Mouse (Mus musculus): ENCODE results near the gene Ogg1.

The Ogg1 gene

GRCm38 (mm10) chr6:113326533-113327315 lies at the start of gene Ogg1:
Gene Ogg1 (plus strand): TSS chr6:113326972.
- peak; percentile 100 for DNase-seq (ENCODE audit: low read depth, low spot score)

DNA sequence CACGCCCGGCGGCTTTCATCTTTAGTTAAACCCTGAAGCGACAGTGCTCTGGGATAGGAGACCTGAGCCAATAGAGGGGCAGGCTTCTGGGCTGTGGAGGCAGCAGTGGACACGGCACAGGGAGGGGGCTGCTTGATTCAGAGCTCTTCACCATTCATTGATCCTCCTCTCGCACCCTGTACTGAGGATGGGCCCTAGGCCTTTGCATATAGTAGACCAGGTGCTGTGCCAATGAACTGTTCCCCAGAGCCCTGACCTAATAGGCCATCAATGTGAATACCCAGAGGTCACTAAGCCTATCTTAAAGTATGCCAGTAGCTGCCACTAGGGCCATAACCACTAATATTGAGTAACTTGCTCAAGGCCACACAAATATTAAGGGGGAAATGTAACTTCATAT lies 45.1 kb upstream of the Ogg1 start:
- peak; percentile 7 for DNase-seq (ENCODE audit: low read depth, low spot score)

- DNase-seq (ENCODE audit: low read depth, low spot score), result peak; percentile 50
These were observed 44.5 kb upstream of the Ogg1 start, which contains the start of gene Cpne9 for GRCm38 (mm10) chr6:113282101-113282802. Gene Cpne9 (plus strand): TSS chr6:113282307.

DNA sequence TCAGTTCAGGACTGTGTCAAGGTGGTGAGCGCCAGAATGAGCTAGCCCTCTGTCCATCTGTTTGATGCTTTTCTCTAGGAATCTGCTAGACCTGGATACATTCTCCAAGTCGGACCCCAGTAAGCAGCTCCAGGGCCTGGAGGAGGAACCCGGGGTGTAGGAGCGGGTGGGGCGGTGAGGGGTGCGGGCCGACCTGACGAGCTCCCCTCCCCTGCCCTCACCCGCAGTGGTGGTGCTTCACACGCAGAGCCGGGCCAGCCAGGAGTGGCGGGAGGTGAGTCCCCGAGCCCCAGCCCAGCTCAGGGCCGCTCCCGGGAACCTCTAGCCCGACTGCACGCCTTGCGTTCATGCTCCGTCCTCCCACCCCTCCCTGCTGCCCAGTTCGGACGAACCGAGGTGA lies 43.8 kb upstream of the Ogg1 start:
- no peak for DNase-seq (ENCODE audit: low read depth, low spot score)

DNA sequence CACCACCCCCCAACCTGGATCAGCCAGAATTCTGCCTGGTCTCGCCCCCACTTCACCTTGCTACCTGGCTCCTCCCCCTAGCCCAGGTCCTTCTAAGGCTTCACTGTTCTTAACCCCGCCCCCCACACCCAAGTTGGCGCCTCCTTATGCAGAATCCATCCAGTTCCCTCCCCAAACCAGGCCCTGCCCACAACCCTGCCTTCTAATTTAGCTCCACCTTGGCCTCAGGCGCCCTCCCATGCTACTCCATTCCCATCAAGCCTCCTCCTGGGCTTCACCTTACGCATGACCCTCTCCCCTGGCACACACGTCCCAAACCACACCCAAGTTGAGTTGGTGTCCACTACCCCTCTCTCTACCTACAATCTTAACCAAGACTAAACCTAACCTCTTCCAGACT lies 43.3 kb upstream of the Ogg1 start:
- DNase-seq (ENCODE audit: low read depth, low spot score), result no peak

DNA sequence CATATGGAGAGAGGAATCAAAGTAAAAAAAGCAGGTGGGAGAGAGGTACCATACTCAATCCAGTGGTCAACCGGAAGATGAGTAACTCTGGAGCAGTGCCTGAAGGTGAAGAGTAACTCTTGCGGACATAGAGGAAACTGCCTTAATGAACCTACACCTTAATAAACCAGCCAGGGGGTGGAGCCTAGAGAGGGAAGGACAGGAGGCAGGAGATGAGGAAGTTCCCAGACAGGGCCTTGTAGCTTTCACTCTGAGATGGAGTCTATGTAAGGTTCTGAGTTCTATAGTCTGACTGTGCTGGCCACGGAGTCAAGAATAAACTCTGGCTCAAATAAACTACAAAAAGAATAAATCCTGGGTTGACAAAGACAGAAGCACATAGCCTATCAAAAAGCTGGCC lies 41.8 kb upstream of the Ogg1 start:
- DNase-seq (ENCODE audit: low read depth, low spot score), result no peak

GRCm38 (mm10) chr6:113286316-113286715 lies 40.5 kb upstream of the Ogg1 start:
- no peak for DNase-seq (ENCODE audit: low read depth, low spot score)

DNA sequence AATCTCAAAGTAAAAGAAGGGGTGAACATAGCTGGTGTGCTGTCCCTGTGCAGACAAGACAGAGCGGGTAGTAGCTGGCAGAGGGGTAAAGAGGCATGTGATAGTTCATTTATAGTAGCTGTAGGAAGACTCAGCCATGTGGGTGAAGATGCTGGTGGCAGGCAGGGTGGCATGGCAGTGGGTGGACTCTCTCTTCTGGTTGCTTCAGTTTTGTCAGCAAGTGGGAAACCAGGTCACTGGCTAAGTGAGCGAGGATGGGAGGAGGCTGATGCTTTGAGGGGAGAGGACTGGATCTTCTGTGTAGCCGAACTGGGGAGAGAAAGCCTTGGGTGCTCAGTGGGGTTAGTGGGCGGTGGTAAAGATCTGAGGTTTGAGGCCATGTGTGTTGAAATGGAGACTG lies 39.5 kb upstream of the Ogg1 start:
- DNase-seq (ENCODE audit: low read depth, low spot score), result no peak

DNA sequence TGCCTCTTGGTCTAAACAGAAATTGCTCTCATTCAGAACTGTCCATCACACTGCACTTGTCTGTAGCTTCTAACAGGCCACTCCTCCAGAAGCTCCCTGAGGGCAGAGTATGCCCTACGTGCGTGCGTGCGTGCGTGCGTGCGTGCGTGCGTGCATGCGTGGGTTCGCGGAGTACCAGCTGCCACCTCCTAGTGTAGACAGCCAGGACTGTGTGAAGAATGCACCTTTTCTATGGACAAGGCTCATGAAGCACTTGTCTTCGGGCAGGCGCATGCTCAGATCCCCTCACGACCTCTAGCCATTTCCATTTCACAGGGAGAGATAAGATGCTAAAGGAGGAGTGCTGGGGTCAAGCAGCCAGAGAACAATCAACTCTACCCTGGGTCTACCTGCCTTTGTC lies 37.4 kb upstream of the Ogg1 start:
- no peak for DNase-seq (ENCODE audit: low read depth, low spot score)

DNA sequence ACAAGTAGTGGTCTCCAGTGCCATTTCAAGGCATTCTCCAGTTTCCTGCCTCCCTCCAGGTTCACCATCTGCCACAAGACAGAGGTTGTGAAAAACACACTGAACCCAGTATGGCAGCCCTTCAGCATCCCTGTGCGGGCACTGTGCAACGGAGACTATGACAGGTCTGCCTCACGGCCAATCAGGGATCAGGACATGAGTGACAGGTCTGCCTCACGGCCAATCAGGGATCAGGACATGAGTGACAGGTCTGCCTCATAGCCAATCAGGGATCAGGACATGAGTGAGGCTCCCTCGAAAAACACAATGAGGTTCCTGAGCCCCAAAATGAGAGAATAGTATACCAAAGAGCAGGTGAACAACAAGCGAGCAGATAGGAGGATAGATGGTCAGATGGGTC lies 36.4 kb upstream of the Ogg1 start:
- no peak for DNase-seq (ENCODE audit: low read depth, low spot score)

DNA sequence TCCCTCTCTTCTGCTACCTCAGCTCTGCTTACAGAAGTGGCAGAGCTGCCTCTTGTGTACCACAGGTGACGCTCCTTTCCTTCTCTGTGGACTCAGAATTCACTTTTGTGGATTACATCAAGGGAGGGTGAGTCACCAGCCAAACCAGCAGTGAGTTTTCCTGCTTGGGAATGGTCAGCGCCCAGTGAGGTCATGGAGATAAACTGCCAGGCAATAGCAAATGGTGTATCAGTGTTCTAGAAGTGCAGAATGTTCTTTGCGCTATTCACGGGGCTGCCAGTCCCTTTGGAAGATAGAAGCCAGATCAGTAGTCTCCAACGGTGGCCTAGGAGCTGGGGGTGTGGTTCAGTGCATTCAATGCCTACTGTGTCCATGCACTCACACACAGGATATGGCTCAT lies 33.8 kb upstream of the Ogg1 start:
- peak; percentile 75 for DNase-seq (ENCODE audit: low read depth, low spot score)

DNA sequence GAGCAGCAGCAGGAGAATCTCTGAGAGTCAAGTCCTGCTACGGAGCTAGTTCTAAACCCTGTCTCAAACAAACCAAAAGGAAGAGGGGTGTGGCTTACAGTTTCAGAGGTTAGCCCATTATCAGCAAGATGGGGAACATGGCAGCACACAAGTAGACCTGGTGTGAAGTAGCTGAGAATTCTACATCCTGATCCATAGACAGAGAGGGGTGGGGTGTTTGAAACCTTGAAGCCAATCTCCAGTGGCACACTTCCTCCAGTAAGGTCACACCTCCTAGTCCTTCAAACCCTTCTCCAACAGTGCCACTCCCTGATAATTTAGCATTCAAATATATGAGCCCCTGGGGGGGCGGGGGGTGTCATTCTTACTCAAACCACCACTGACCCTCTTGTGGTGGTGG lies 30.7 kb upstream of the Ogg1 start:
- no peak for DNase-seq (ENCODE audit: low read depth, low spot score)

- peak; percentile 89 for DNase-seq (ENCODE audit: low read depth, low spot score)
These were observed 30.1 kb upstream of the Ogg1 start for GRCm38 (mm10) chr6:113296639-113297038.

GRCm38 (mm10) chr6:113301350-113301749 lies 25.4 kb upstream of the Ogg1 start:
- DNase-seq (ENCODE audit: low read depth, low spot score), result no peak

GRCm38 (mm10) chr6:113302258-113302657 lies 24.5 kb upstream of the Ogg1 start:
- peak; percentile 79 for DNase-seq (ENCODE audit: low read depth, low spot score)

DNA sequence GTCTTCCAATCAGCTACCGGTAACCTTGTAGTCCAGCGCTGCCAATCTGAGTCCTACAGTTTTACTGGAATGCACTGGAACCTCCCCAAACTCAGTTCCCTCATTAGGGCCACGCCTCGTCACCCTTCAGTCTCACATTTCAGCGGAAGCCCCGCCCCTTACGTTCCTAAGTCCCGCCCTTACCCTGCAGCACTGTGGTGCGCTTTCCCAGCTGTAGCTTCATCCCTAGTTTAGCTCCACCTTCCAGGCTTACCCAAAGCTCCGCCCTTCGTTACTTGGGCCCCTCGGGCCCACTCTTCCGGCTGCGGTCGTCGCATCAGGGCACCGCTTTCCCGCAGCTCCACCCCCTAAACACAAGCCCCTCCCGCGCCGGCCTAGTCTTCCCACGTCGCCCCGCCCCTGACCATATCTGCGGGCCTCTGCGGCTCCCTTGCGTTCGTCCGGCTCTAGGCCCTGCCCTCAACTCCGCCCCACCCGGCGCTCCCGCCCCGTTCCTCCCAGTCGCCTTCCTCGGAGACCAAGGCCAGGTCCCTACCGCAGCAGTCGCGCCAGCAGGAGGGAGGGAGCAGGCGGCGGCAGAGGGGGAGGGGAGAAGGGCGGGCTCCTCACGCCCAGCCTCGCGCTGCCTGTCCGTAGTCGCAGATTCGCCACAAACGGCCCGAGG lies 20.3 kb upstream of the Ogg1 start:
- peak; percentile 100 for DNase-seq (ENCODE audit: low read depth, low spot score)

DNA sequence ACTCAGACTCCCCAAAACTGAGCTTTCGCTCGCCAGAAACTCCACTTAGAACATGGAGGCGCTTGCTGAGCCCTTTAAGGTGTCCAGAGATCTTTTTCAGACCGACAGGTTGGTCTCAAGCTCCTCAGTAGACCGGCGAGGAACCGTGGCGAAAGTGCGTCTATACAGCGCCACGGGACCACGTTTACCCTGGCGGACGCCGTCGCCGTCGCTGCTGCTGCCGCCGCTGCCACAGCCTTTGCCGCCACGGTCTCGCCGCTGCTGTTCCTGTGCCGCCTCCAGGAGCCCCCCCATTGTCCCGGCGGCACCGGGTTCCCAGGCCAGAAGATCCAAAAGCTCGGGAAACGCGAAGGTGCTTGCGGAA lies 19.8 kb upstream of the Ogg1 start, which contains the start of gene Brpf1:
Gene Brpf1 (plus strand): TSS at position 152 of the 364 bp plus-strand sequence.
- no peak for DNase-seq (ENCODE audit: low read depth, low spot score)

GRCm38 (mm10) chr6:113307481-113308121 lies 19.2 kb upstream of the Ogg1 start:
- peak; percentile 66 for DNase-seq (ENCODE audit: low read depth, low spot score)

DNA sequence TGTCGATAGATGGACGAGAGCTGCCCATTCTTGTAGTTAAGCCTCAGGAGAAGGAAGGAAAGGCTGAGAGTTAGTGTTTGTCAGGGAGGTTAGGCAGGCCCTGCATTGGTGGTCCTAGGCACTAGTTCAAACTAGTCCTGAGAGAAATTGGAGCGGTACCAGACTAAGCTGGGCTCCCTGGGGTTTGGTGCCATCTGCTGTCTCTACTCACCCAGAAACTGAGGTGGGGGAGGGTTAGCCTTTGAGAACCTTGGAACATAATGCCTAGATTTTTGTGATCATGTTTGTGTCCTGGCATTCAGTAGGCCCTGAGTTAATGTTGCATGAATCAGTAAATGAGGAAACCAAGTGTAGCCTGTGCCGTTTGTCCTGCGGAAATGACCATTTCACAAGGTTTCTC lies 18.6 kb upstream of the Ogg1 start:
- peak; percentile 84 for DNase-seq (ENCODE audit: low read depth, low spot score)

DNA sequence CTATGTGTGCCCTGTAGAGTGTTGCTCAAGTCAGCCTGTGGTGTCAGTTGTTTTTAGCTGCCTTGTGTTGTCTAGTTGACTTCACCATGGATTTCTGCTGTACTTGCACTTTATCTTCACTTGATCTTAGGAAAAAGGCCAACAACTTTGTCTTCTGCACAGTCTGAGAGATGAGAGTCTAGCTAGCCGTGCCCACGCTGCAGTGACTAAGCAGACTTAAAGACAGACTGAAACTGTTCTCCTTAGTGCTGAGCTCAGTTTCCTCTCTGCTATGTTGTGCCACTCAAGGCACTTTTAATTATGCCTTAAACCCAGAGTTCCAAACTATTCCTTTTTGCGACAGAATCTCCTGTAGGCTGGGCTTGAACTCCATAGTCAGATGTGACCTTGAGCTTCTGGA lies 10.8 kb upstream of the Ogg1 start:
- DNase-seq (ENCODE audit: low read depth, low spot score), result no peak

GRCm38 (mm10) chr6:113329396-113329795 lies 2.6 kb downstream of the Ogg1 start:
- DNase-seq (ENCODE audit: low read depth, low spot score), result no peak

DNA sequence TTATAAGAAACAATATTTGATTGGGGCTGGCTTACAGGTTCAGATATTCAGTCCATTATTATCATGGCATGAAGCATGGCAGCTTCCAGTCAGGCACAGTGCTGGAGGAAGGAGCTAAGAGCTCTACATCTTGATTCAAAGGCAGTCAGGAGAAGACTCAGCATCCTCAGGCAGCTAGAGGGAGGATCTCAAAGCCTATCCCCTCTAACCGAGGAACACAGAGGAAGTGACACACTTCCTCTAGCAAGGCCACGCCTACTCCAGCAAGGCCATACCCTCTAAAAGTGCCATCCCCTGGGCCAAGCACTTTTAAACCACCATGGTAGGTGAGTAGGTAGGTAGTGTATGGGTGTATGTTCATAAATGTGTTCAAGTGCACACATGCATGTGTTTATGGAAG lies 3.8 kb downstream of the Ogg1 start:
- peak; percentile 45 for DNase-seq (ENCODE audit: low read depth, low spot score)
